Mouse (Mus musculus) testis, postnatal 10 days (tissue): ENCODE measurements around the gene Prkcb.

Experiments
- DNase-seq: peaks from one replicate; pipeline ENCODE4 v3.0.0; 2021; ENCODE audit warnings: low spot score

Prkcb gene

GRCm38 (mm10) chr7:122402041-122402440 is 113.5 kb downstream of the Prkcb start:
- no peak for DNase-seq

DNA sequence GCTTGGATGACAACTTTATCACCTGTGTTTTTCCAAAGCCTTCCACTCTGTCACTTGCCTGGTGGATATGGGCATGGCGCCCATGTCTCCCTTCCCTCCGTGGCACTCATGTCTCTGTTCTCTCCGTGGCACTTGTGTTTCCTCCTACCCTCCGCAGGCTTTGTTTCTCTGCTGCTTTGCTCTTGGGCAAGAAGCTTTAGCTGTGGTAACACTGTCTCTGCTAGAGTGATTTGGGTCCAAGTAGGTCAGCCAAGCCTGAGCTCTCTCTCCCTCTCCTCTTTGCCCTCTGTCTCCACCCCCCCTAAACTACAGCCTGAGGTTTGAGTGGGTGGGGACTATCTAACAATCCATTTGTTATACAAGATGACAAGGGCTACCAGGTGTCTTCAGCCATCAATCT is 114.8 kb downstream of the Prkcb start:
- DNase-seq, result no peak

DNA sequence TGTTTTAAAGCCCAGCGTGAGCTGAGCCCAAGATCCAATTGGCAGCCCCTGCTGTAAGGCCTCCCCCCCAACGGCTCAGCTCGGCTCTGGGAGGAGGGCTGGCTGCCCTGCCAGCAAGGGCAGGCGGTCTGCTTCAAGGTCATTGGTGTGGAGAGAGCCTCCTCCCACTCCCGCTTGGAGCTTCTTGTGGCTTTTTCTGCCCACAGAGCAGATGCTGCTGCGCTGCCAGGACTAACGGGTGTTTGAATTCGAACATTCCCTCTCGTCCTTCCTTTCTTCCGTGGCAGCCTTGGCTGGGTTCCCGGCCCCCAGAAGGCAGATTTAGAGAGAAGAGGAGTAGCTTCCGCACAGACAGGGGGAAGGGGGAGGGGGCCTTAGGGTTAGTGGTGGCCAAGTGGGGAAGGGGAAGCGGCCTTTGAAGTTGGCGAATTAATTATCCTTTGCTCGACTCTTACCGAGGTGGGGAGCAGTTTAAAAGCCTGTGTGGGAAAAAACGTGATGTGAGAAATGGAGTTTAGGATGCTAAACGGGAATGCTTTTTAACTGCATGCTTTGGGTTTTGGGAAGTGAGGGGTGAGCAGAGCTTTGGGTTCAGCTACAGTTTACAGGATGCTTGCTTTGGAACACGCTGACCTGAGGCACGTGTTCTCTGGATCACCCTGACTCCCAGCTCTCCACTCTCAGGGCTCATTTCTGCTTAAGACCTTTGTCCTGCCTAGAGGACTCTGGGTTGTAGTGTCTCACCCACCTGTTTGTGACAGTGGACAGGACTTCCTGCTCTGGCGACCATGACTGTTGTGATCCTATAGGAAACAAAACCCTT is 116.2 kb downstream of the Prkcb start:
- DNase-seq, result peak; percentile 81

DNA sequence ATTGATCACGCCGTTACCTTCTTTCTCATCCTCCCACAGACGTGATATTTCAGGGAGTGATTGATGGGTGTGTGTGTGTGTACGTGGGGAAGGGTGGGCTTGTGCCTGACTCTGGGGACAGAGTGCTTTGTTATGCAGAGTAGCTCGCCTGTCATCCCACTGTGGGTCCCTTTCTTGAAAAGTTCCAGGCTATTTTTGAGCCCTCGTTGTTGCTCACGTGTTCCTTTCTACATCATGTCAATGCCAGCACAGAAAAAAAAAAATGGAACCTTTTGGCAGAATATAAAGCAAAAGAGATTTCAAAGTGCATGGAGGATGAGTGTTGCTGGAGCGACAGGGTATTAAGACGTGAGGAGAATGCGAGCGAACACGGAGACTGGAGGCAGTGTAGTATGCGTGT is 118.1 kb downstream of the Prkcb start:
- no peak for DNase-seq

DNA sequence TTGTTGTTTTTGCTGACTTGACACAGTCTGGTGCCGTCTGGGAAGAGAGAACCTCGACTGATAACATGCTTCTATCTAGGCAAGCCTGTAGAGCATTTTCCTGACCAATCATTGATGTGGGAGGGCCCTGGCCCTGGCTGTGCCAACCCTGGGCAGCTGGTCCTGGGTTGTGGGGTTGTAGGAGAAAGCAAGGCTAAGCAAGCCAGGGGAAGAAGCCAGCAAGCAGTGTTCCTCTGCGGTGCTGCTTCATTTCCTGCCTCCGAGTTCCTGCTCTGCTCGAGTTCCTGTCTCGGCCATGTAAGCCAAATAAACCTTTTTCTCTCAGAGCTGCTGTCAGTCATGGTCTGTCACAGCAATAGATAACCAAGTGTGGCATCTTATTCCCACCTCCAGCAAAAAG is 121.4 kb downstream of the Prkcb start:
- DNase-seq, result no peak

DNA sequence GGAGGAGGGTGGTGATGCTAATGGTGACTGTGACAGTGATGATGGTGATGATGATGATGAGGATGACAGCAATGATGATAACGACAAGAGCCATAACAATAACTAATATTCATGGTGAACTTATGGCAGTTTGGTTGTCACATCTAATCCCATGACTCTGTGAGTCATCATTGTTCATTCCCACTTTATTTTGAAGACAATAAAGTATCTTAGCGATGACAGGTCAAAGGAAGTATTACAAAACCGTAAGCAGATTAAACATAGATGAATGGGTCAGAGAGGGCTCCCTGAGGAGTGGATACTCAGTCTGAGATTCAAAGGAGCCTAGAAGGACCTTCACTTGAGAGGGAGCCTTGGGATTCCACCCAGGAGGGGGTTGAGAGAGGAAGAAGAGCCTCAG is 122.3 kb downstream of the Prkcb start:
- DNase-seq, result no peak

- no peak for DNase-seq
Observed at GRCm38 (mm10) chr7:122413231-122413630, 124.7 kb downstream of the Prkcb start.

DNA sequence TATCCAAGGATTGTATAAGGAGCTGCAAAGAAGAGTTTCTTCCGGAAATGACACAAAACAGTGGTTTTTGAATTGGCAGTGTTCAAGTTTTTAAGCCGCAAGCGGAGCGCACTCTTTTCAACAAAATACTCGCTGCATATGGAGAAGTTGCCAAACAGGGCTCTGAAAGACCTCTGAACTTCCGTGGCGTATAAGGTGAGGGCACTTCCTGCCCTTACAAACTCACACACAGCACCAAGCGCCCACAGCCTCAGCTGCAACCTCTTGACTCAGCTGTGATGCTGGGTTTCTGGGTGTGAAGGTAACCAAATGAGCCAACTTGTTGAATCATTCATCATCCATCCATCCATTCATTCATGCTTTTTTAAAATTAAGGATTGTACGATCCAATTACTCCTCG is 125.6 kb downstream of the Prkcb start:
- no peak for DNase-seq

DNA sequence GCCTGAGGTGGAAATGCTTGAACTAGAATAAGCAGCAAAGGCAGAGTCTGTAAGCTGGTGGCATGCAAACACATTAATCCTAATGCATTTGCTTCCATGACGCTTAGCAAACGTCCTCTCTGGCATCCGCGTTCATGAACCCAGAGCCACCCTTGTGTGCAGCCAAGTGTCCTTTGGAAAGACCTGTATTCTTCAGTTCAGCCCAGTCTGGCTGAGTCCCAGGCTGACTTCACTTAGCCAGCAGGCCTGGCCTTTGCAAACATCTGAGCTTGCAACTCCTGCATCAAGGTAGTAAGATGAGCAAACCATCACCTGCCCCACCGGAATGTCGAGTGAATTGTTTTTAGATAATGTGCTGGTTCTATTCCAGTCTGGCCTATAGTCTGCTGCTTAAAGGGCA is 126.1 kb downstream of the Prkcb start:
- no peak for DNase-seq

DNA sequence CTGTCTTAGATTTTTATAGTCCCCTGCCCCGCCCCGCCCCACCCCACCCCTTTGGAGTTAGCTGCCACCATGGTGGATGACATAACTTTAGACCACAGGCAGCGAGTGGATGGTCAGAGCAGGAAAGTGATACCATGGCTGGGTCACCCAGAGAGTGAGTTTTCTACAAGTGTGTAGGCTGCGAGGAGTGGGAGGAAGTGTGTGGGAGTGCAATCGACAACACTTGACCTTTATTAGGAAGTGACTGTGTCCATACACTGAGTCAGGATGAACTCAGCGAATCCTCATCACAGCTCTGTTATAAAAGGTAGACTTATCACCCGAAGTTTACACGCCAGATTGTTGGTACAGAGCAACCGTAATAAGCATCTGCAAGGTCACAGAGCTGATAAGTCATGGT is 126.8 kb downstream of the Prkcb start:
- DNase-seq, result no peak

GRCm38 (mm10) chr7:122415904-122416303 is 127.4 kb downstream of the Prkcb start:
- DNase-seq, result no peak

DNA sequence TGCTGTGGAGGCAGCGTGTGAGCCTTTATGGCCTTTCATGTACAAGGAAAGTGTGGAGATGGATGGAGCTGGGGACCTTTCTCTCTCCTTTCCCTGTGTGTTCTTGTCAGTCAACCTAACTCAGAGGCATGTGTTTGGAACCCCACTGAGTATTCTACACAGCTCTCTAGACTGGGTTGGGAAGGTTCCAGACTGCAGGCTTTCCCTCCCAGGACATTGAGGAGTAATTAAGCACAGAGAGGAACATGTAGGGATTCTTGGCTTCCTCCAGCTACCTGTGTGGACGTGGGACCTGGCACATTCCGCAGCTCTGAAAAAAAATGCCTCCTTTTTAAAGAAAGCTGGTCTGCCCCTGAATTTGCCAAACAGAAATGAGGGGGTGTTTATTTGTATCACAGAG is 130.0 kb downstream of the Prkcb start:
- no peak for DNase-seq

- DNase-seq, result no peak
Observed at GRCm38 (mm10) chr7:122423816-122424215, 135.3 kb downstream of the Prkcb start.

- no peak for DNase-seq
Observed at GRCm38 (mm10) chr7:122429134-122429533, 140.6 kb downstream of the Prkcb start.

- DNase-seq, result no peak
Observed at GRCm38 (mm10) chr7:122432401-122432800, 143.8 kb downstream of the Prkcb start.

DNA sequence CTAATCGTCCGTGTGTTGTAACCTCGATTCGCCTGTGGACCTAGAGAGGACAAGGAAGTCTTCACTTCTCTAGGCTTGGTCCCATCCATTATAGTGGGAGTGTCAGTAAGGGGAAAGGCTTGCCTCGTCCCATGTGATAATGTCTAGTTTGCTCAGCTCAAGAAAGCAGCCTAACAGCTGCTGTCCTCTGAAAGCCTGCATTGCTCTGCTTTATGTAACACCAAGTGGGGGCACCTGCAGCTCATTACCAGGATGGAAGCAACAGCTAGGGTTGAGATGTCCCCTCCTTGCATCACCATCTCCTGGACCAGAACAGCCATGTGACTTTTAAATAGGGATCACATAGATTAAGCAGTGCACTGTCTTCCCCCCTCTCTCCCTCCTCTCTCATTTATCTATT is 144.8 kb downstream of the Prkcb start:
- no peak for DNase-seq

DNA sequence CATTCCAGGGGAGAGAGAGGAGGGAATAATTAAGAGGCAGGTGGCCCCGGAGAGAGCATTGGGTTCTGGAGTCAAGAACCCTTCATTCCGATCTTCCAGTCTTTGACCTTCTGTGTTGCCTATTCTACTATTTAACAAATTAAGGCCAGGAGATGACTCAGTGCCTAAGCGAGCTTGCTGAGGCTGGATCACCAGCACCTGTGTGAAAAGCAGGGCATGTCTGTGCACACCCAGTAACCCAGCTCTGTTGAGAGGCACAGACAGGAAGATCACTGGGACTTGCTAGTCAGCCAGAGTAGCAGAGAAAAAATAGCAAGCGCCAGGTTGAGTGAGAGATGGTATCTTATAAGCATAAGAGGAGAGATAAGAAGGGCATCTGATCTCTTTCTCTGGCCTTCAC is 146.4 kb downstream of the Prkcb start:
- DNase-seq, result no peak

DNA sequence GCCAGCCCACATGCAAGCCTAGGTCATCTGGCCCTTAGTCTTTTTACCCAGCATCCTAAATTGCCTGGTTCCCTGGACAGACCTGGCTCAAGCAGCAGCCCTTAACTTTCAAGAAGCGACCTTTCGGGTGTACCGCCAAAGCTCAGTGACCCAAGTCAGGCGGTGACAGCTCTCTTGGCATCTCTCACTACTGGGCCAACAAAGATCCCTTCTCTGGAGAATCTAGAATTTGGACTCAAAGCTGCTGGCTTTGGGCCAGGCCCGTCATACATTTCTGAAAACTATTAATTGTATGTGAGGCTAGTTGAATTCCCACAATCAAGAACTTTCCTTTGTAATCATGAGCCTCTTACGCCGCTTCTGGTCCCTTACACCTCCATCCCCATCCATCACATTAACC is 147.0 kb downstream of the Prkcb start:
- DNase-seq, result no peak

- no peak for DNase-seq
Observed at GRCm38 (mm10) chr7:122437390-122437789, 148.8 kb downstream of the Prkcb start.

- peak; percentile 71 for DNase-seq
Observed at GRCm38 (mm10) chr7:122445056-122445455, 156.5 kb downstream of the Prkcb start.

DNA sequence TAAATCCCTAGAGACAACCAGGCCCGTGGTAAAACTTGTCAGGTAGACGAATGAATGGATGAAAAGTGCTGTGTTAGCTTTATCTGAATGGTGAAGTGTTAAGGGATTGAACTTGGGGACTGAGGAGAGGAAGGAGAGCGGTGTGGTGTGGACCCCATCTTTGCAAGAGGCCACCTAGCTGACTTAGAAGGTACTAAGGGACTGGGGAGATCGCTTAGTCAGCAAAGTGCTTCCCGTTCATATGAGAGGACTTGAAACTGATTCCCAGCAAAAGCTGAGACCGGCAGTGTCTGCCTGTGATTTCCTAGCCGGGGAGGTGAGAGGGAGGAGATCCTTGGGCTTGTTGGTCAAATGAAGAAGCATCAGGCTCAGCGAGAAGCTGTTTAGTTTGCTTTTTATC is 164.1 kb downstream of the Prkcb start:
- no peak for DNase-seq

DNA sequence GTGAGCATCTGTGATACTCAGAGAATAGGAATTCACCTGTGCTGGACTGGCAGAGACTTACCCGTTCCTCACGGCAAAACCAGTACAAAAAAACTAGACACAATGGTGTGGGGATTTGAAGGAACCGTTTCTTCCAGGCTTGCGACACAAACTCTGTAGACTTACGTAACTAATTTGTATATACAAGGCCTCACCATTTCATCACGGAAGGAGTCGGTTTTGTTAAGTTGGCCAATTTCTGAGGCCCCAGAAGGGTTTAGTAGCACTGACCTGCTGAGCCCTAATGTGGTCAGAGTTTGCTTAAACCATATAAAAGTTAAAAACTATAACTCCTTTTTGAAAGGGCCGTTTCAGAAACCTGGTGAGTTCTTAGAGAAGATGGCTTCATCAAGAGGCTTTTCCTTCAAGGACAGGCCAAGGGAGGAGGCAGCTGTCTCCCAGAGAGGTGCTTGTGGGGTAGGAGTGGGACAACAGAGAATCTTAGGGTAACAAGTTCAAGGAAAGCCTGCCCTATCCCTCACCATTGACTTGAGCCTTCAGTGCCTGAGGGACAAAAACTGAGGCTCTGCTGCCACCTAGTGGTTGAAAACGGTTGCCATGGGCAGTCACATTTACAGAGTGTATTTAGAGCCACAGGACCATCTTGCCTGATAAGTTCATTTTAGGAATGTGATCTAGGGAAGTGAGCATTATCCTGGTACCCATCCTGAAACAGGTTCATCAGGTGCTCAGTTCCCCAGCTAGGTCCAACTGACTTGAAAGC is 170.8 kb downstream of the Prkcb start:
- peak; percentile 94 for DNase-seq

GRCm38 (mm10) chr7:122460020-122460419 is 171.5 kb downstream of the Prkcb start:
- no peak for DNase-seq
